In the genomic region with DNA sequence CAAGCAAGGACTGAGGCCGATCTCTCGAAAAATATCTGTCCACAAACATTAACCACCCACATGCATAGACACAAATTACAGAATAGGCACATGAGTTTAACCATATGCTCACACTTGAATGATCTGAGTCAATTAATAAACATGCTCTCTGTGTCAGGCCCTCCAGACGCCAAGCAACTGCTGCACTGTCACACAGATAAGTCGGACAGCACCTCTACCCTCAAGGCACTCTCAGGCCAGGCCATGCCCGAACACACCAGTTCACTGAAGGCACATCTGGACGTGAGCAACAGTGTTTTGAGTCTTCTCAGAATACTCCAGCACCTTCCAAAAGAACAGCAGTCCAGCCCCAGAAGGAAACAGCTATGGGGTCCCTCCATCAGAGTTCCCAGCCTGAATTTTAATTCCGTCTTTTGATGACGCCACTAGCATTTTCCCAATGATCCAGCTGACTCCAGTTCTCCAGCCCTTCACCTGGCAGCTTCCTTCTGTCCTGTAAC, we compare ENCODE assay signal across 8 mouse cellular contexts. TPM values are rescaled to one million over a fixed set of nuclear protein-coding genes. Genes with fewer than 3 reads are reported as not detected.
DNase-seq lines count a peak whose midpoint lies in the region; ATAC-seq lines count a peak whose summit lies in the region.

No protein-coding gene starts in this region.

- 44% methylated on average over 8 of the region's 8 CpGs for WGBS in heart, embryonic 15.5 days
- WGBS in hindbrain, embryonic 14.5 days: 4% methylated on average over 8 of the region's 8 CpGs
- 4% methylated on average over 8 of the region's 8 CpGs for WGBS in midbrain, embryonic 14.5 days

- H3K4me2 ChIP-seq in heart, embryonic 15.5 days: peak overlapping the region; percentile 15; the same call in 1 of the 2 replicates
- peak overlapping the region; percentile 67 for H3K4me2 ChIP-seq in hindbrain, embryonic 14.5 days (replicated peaks)
- peak overlapping the region; percentile 60 for H3K4me2 ChIP-seq in midbrain, embryonic 14.5 days (ENCODE audit: low read length)

- H3K9ac ChIP-seq in heart, embryonic 15.5 days: 0 out of 2 replicates have a peak overlapping the region, but pooled peaks have one; percentile 19
- peak overlapping the region; percentile 59 for H3K9ac ChIP-seq in hindbrain, embryonic 14.5 days
- H3K9ac ChIP-seq in midbrain, embryonic 14.5 days (replicated peaks; ENCODE audit: low read length): peak overlapping the region; percentile 52; the same call in 1 of the 2 replicates

- no peak overlapping the region for H3K4me3 ChIP-seq in heart, embryonic 15.5 days
- peak overlapping the region; percentile 64 for H3K4me3 ChIP-seq in hindbrain, embryonic 14.5 days (replicated peaks; ENCODE audit: low read length)
- peak overlapping the region; percentile 94 for H3K4me3 ChIP-seq in midbrain, embryonic 14.5 days (replicated peaks; ENCODE audit: low read depth, low read length)

- ATAC-seq in heart, embryonic 15.5 days (replicated peaks; ENCODE audit: insufficient number of reproducible peaks, insufficient read depth, low FRiP score, low read depth): no peak
- ATAC-seq in hindbrain, embryonic 14.5 days (ENCODE audit: low FRiP score): no peak
- no peak for ATAC-seq in midbrain, embryonic 14.5 days (ENCODE audit: low FRiP score, low TSS enrichment)

- no peaks in the 10 kb centered on the region for H3K36me3 ChIP-seq in heart, embryonic 15.5 days
- no peaks in the 10 kb centered on the region; the same call in 1 of the 2 replicates for H3K36me3 ChIP-seq in hindbrain, embryonic 14.5 days (replicated peaks; ENCODE audit: control insufficient read depth, insufficient read depth)
- H3K36me3 ChIP-seq in midbrain, embryonic 14.5 days (ENCODE audit: control insufficient read depth, insufficient read depth, low read length): no peaks in the 10 kb centered on the region

- no peaks in the 10 kb centered on the region for H3K9me3 ChIP-seq in heart, embryonic 15.5 days (replicated peaks)
- H3K9me3 ChIP-seq in hindbrain, embryonic 14.5 days (ENCODE audit: control insufficient read depth, low read length): no peaks in the 10 kb centered on the region
- no peaks in the 10 kb centered on the region for H3K9me3 ChIP-seq in midbrain, embryonic 14.5 days (ENCODE audit: control insufficient read depth, low read length)

- no peak for DNase-seq in heart, postnatal 36 days
- DNase-seq in ZHBTc4 (ENCODE audit: low read depth, low spot score): peak; percentile 43
- DNase-seq in hindbrain, embryonic 14.5 days (ENCODE audit: low spot score): no peak
- peak; percentile 10 for DNase-seq in midbrain, embryonic 14.5 days
- DNase-seq in cerebellum, postnatal 10 days: no peak
- DNase-seq in right cerebral cortex, adult 18-20 months: no peak
- DNase-seq in thymus, postnatal 25 days: no peak

- H3K27me3 ChIP-seq in heart, embryonic 15.5 days: no peaks in the 10 kb centered on the region
- no peaks in the 10 kb centered on the region for H3K27me3 ChIP-seq in hindbrain, embryonic 14.5 days (ENCODE audit: control insufficient read depth, insufficient read depth, low read length)
- no peaks in the 10 kb centered on the region for H3K27me3 ChIP-seq in midbrain, embryonic 14.5 days (ENCODE audit: control insufficient read depth, insufficient read depth, low read length)

- H3K4me1 ChIP-seq in heart, embryonic 15.5 days (replicated peaks): peaks cover 37% of the 10 kb centered on the region
- peaks cover 44% of the 10 kb centered on the region for H3K4me1 ChIP-seq in hindbrain, embryonic 14.5 days (replicated peaks; ENCODE audit: control insufficient read depth, insufficient read depth, low read length)
- peaks cover 48% of the 10 kb centered on the region for H3K4me1 ChIP-seq in midbrain, embryonic 14.5 days (ENCODE audit: control insufficient read depth, insufficient read depth, low read length)

- intact Hi-C loops in heart, postnatal 36 days (cut with DNase I): loop anchor here (5.0 to 10.0 kb wide), 2 partner anchors 144 to 498 kb away; a partner anchor contains a TSS

- H3K27ac ChIP-seq in heart, embryonic 15.5 days: no peak overlapping the region
- peak overlapping the region; percentile 86 for H3K27ac ChIP-seq in hindbrain, embryonic 14.5 days
- peak overlapping the region; percentile 98 for H3K27ac ChIP-seq in midbrain, embryonic 14.5 days (replicated peaks; ENCODE audit: low read depth, low read length)

RNA-seq across cellular contexts. Expression of a gene that starts 2.1 kb away (rescaled TPM):
- 1.9 and 2.5 TPM in 2 replicates for polyA plus RNA-seq in heart, embryonic 15.5 days (2015; fragmentation: Nextera tagmentation; extraction: Ambion mirVana)
- 10 to 100 TPM; 11.2 to 13.5 TPM for total RNA-seq in heart, postnatal 36 days (2021)
- polyA plus RNA-seq in hindbrain, embryonic 14.5 days (2014; fragmentation: Nextera tagmentation; extraction: Ambion mirVana): 14.3 and 15.0 TPM in 2 replicates
- polyA plus RNA-seq in midbrain, embryonic 14.5 days (2014; fragmentation: Nextera tagmentation; extraction: Ambion mirVana): 21.7 and 22.4 TPM in 2 replicates

RNA-seq across cellular contexts. Expression of a gene that starts 36.9 kb away (rescaled TPM):
- polyA plus RNA-seq in heart, embryonic 15.5 days (2015; fragmentation: Nextera tagmentation; extraction: Ambion mirVana): 11.5 and 13.9 TPM in 2 replicates
- 10 to 100 TPM in 1 of 2 experiments, 1 to 10 TPM in 1; 9.0 to 11.7 TPM for total RNA-seq in heart, postnatal 36 days (2021)
- 14.3 and 19.7 TPM in 2 replicates for polyA plus RNA-seq in hindbrain, embryonic 14.5 days (2014; fragmentation: Nextera tagmentation; extraction: Ambion mirVana)
- 14.8 and 18.2 TPM in 2 replicates for polyA plus RNA-seq in midbrain, embryonic 14.5 days (2014; fragmentation: Nextera tagmentation; extraction: Ambion mirVana)

Comparison
In these comparisons a context has a peak if more than half of its experiments do, and no peak if none do; other contexts are left out.
1. H3K4me2 ChIP-seq: peak in every context shown above with its lines; median percentile 67 in hindbrain, embryonic 14.5 days; 60 in midbrain, embryonic 14.5 days; 15 in heart, embryonic 15.5 days.
2. DNase-seq: peak in ZHBTc4 (single experiment) and midbrain, embryonic 14.5 days (single experiment); none in heart, postnatal 36 days (0 of 2), hindbrain, embryonic 14.5 days (single experiment), cerebellum, postnatal 10 days (0 of 2), right cerebral cortex, adult 18-20 months (single experiment) and thymus, postnatal 25 days (single experiment).
3. Peak in every context shown above with its lines, with median percentiles within 50 percentile points of each other: H3K9ac ChIP-seq.